Mouse (Mus musculus): ENCODE measurements around the gene Rasa2. TPM values are rescaled to one million over a fixed set of nuclear protein-coding genes. Genes with fewer than 3 reads are reported as not detected.
A peak's percentile ranks its signal among the peaks of the same experiment; 100 is the strongest.

Rasa2 gene
- polyA plus RNA-seq, 1 experiment from 2014 or later: 18.5 TPM

- Histone ChIP-seq H3K36me3 (peaks cover 34% of the 10 kb centered on the region), H3K4me1 (peaks cover 6% of the 10 kb centered on the region; the same call in 1 of the 2 replicates), H3K27me3 (ENCODE audit: low read depth, poor library complexity, severe bottlenecking) (no peaks in the 10 kb centered on the region), H3K4me3 (no peak overlapping the region), H3K9me3 (replicated peaks) (no peaks in the 10 kb centered on the region; the same call in 1 of the 2 replicates), H3K27ac (no peak overlapping the region)
- WGBS: 93% methylated on average over 2 of the region's 2 CpGs
- DNase-seq (ENCODE audit: low spot score): no peak
These were observed 20.6 kb downstream of the Rasa2 start for GRCm38 (mm10) chr9:96610813-96611212.

- DNase-seq (ENCODE audit: low spot score): no peak
- WGBS: 58% methylated on average over 6 of the region's 6 CpGs
- Histone ChIP-seq H3K4me1 (no peaks in the 10 kb centered on the region), H3K27me3 (ENCODE audit: low read depth, poor library complexity, severe bottlenecking) (no peaks in the 10 kb centered on the region), H3K27ac (no peak overlapping the region), H3K9me3 (replicated peaks) (no peaks in the 10 kb centered on the region; the same call in 1 of the 2 replicates), H3K36me3 (peaks cover 73% of the 10 kb centered on the region), H3K4me3 (no peak overlapping the region)
These were observed 28.0 kb downstream of the Rasa2 start for GRCm38 (mm10) chr9:96603416-96603815.

GRCm38 (mm10) chr9:96597899-96598298 lies 33.5 kb downstream of the Rasa2 start:
- Histone ChIP-seq H3K27ac (no peak overlapping the region), H3K4me1 (no peaks in the 10 kb centered on the region), H3K36me3 (peaks cover 52% of the 10 kb centered on the region), H3K9me3 (replicated peaks) (no peaks in the 10 kb centered on the region), H3K27me3 (ENCODE audit: low read depth, poor library complexity, severe bottlenecking) (no peaks in the 10 kb centered on the region), H3K4me3 (no peak overlapping the region)
- no peak for DNase-seq (ENCODE audit: low spot score)
- 81% methylated on average over 1 of the region's 1 CpGs for WGBS

GRCm38 (mm10) chr9:96592670-96593600 lies 38.5 kb downstream of the Rasa2 start:
- WGBS: 96% methylated on average over 11 of the region's 11 CpGs
- Histone ChIP-seq H3K27ac (no peak overlapping the region), H3K4me1 (no peaks in the 10 kb centered on the region), H3K4me3 (no peak overlapping the region), H3K36me3 (peaks cover 60% of the 10 kb centered on the region), H3K27me3 (ENCODE audit: low read depth, poor library complexity, severe bottlenecking) (no peaks in the 10 kb centered on the region), H3K9me3 (replicated peaks) (no peaks in the 10 kb centered on the region)
- DNase-seq (ENCODE audit: low spot score): no peak

- no peak for DNase-seq (ENCODE audit: low spot score)
- no peaks in the 10 kb centered on the region for H3K9me3 ChIP-seq (replicated peaks)
- no peak overlapping the region for H3K4me3 ChIP-seq
- H3K27me3 ChIP-seq (ENCODE audit: low read depth, poor library complexity, severe bottlenecking): no peaks in the 10 kb centered on the region
- WGBS: 95% methylated on average over 5 of the region's 5 CpGs
- H3K27ac ChIP-seq: no peak overlapping the region
- H3K4me1 ChIP-seq: no peaks in the 10 kb centered on the region
- H3K36me3 ChIP-seq: peaks cover 39% of the 10 kb centered on the region
These were observed 42.1 kb downstream of the Rasa2 start for GRCm38 (mm10) chr9:96589346-96589745.

GRCm38 (mm10) chr9:96583496-96583895 lies 47.9 kb downstream of the Rasa2 start:
- 92% methylated on average over 2 of the region's 2 CpGs for WGBS
- no peak overlapping the region for H3K4me3 ChIP-seq
- no peak for DNase-seq (ENCODE audit: low spot score)

GRCm38 (mm10) chr9:96583076-96583475 lies 48.3 kb downstream of the Rasa2 start:
- Histone ChIP-seq H3K36me3 (peaks cover 19% of the 10 kb centered on the region), H3K9me3 (replicated peaks) (no peaks in the 10 kb centered on the region), H3K27me3 (ENCODE audit: low read depth, poor library complexity, severe bottlenecking) (no peaks in the 10 kb centered on the region), H3K27ac (no peak overlapping the region), H3K4me3 (no peak overlapping the region), H3K4me1 (peaks cover 4% of the 10 kb centered on the region)
- DNase-seq (ENCODE audit: low spot score): no peak
- 91% methylated on average over 2 of the region's 2 CpGs for whole genome bisulfite sequencing

More at GRCm38 (mm10) chr9:96583496-96583895, 47.9 kb downstream of the Rasa2 start:
- no peaks in the 10 kb centered on the region for H3K9me3 ChIP-seq (replicated peaks)
- no peaks in the 10 kb centered on the region for H3K27me3 ChIP-seq (ENCODE audit: low read depth, poor library complexity, severe bottlenecking)
- no peaks in the 10 kb centered on the region for H3K4me1 ChIP-seq
- H3K27ac ChIP-seq: no peak overlapping the region
- peaks cover 23% of the 10 kb centered on the region for H3K36me3 ChIP-seq

- Histone ChIP-seq H3K4me3 (no peak overlapping the region), H3K36me3 (peaks cover 26% of the 10 kb centered on the region), H3K4me1 (peaks cover 14% of the 10 kb centered on the region), H3K27ac (peak overlapping the region; percentile 7; the same call in 1 of the 2 replicates), H3K27me3 (ENCODE audit: low read depth, poor library complexity, severe bottlenecking) (no peaks in the 10 kb centered on the region), H3K9me3 (replicated peaks) (no peaks in the 10 kb centered on the region)
- DNase-seq (ENCODE audit: low spot score): no peak
- 88% methylated on average over 4 of the region's 4 CpGs for WGBS
These were observed 53.2 kb downstream of the Rasa2 start for GRCm38 (mm10) chr9:96578190-96578589.

GRCm38 (mm10) chr9:96577674-96578073 lies 53.7 kb downstream of the Rasa2 start:
- H3K9me3 ChIP-seq (replicated peaks): no peaks in the 10 kb centered on the region
- no peak for DNase-seq (ENCODE audit: low spot score)
- H3K27ac ChIP-seq: peak overlapping the region; percentile 7; the same call in 1 of the 2 replicates
- peaks cover 23% of the 10 kb centered on the region for H3K36me3 ChIP-seq
- H3K4me3 ChIP-seq: no peak overlapping the region
- WGBS: 66% methylated on average over 6 of the region's 6 CpGs
- H3K27me3 ChIP-seq (ENCODE audit: low read depth, poor library complexity, severe bottlenecking): no peaks in the 10 kb centered on the region
- peaks cover 14% of the 10 kb centered on the region for H3K4me1 ChIP-seq

- H3K4me3 ChIP-seq: no peak overlapping the region
- H3K27me3 ChIP-seq (ENCODE audit: low read depth, poor library complexity, severe bottlenecking): no peaks in the 10 kb centered on the region
- WGBS: 35% methylated on average over 1 of the region's 1 CpGs
- H3K4me1 ChIP-seq: peaks cover 12% of the 10 kb centered on the region
- no peak overlapping the region for H3K27ac ChIP-seq
- H3K9me3 ChIP-seq (replicated peaks): no peaks in the 10 kb centered on the region
- H3K36me3 ChIP-seq: peaks cover 42% of the 10 kb centered on the region
- DNase-seq (ENCODE audit: low spot score): no peak
These were observed 58.2 kb downstream of the Rasa2 start for GRCm38 (mm10) chr9:96573252-96573651.

- Histone ChIP-seq H3K27me3 (ENCODE audit: low read depth, poor library complexity, severe bottlenecking) (no peaks in the 10 kb centered on the region), H3K4me3 (no peak overlapping the region), H3K36me3 (peaks cover 42% of the 10 kb centered on the region), H3K9me3 (replicated peaks) (no peaks in the 10 kb centered on the region), H3K27ac (no peak overlapping the region), H3K4me1 (peaks cover 7% of the 10 kb centered on the region)
- no peak for DNase-seq (ENCODE audit: low spot score)
- WGBS: 91% methylated on average over 9 of the region's 9 CpGs
These were observed 58.7 kb downstream of the Rasa2 start for GRCm38 (mm10) chr9:96572754-96573153.

GRCm38 (mm10) chr9:96566470-96566996 lies 64.9 kb downstream of the Rasa2 start:
- Histone ChIP-seq H3K27ac (no peak overlapping the region), H3K27me3 (ENCODE audit: low read depth, poor library complexity, severe bottlenecking) (no peaks in the 10 kb centered on the region), H3K4me3 (no peak overlapping the region), H3K36me3 (peaks cover 61% of the 10 kb centered on the region), H3K9me3 (replicated peaks) (no peaks in the 10 kb centered on the region), H3K4me1 (no peaks in the 10 kb centered on the region)
- no peak for DNase-seq (ENCODE audit: low spot score)
- 91% methylated on average over 8 of the region's 8 CpGs for WGBS

- Histone ChIP-seq H3K27me3 (ENCODE audit: low read depth, poor library complexity, severe bottlenecking) (no peaks in the 10 kb centered on the region), H3K27ac (no peak overlapping the region), H3K9me3 (replicated peaks) (no peaks in the 10 kb centered on the region), H3K4me1 (no peaks in the 10 kb centered on the region), H3K36me3 (peaks cover 61% of the 10 kb centered on the region), H3K4me3 (no peak overlapping the region)
- DNase-seq (ENCODE audit: low spot score): no peak
- 96% methylated on average over 4 of the region's 4 CpGs for WGBS
These were observed 67.9 kb downstream of the Rasa2 start for GRCm38 (mm10) chr9:96563501-96563900.
